Mouse (Mus musculus) midbrain, embryonic 11.5 days (tissue): ENCODE results near the gene Zfp160. TPM values are rescaled to one million over a fixed set of nuclear protein-coding genes. Genes with fewer than 3 reads are reported as not detected.

Experiments
- polyA plus RNA-seq: library from polyadenylated mRNA; unstranded; fragments of >200 nt; fragmentation: Nextera tagmentation; extraction: Ambion mirVana; gene quantifications from 2 replicates; pipeline ENCODE4 v1.2.1, GENCODE M21; 2014

Zfp160 gene
- polyA plus RNA-seq, 1 experiment from 2014 or later = 15.9 TPM

Other genes starting within 250 kb of the Zfp160 start
- gene Vmn1r228, start 222.7 kb upstream of the Zfp160 start, polyA plus RNA-seq = not detected in 2 replicates
- gene Vmn1r229, start 197.3 kb upstream of the Zfp160 start, polyA plus RNA-seq = 0.01 TPM in 1 of 2 replicates, not detected in the other
- gene Vmn1r230, start 168.5 kb upstream of the Zfp160 start, polyA plus RNA-seq = not detected in 2 replicates
- gene Vmn1r231, start 103.8 kb upstream of the Zfp160 start, polyA plus RNA-seq = not detected in 2 replicates
- not detected in 2 replicates for gene Vmn1r232, start 89.2 kb upstream of the Zfp160 start, polyA plus RNA-seq
- 542 and 558 TPM in 2 replicates for gene Ppp2r1a, start 63.6 kb upstream of the Zfp160 start, polyA plus RNA-seq
- not detected in 2 replicates for gene Vmn1r233, start 12.4 kb upstream of the Zfp160 start, polyA plus RNA-seq
- gene Vmn1r234, start 217.2 kb downstream of the Zfp160 start, polyA plus RNA-seq = not detected in 2 replicates
- gene Vmn1r235, start 247.5 kb downstream of the Zfp160 start, polyA plus RNA-seq = not detected in 2 replicates